ENCODE assay signal across 32 mouse cellular contexts in the genomic region with DNA sequence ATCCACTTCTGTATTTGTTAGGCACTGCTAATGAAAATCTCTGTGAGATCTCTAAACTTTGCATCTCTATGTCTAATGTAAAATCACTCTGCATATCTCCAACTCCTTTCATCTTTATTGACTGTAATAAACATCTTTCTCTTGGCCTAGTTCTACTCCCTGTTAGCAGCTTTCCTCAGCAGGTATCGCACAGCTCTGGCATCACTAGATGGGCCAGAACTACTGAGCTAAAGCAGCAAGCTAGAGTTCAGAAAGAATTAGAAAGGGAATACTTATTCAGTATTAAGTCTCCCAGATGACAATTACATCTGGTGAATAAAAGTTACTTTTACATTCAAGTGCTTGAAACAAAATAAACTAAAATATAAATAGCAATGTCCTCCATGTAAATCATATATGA.
"Had no signal": no experiment of that assay in that cellular context is flagged by ENCODE, and none has a peak within 500 bp of the region (broad histone marks: within the 10 kb centered on the region; RNA-seq: fewer than 3 reads in every experiment).

No protein-coding gene starts in this region.

- H3K9me3 ChIP-seq: limb, embryonic 10.5 days; limb, embryonic 12.5 days; limb, embryonic 13.5 days; limb, embryonic 15.5 days; liver, embryonic 12.5 days; liver, embryonic 13.5 days; liver, embryonic 15.5 days; lung, embryonic 15.5 days; megakaryocyte, embryonic 14.5 days; midbrain, embryonic 10.5 days; midbrain, embryonic 12.5 days; midbrain, embryonic 13.5 days; neural tube, embryonic 12.5 days; neural tube, embryonic 13.5 days had no signal

- H3K4me3 ChIP-seq: limb, embryonic 10.5 days; limb, embryonic 12.5 days; limb, embryonic 13.5 days; limb, embryonic 15.5 days; liver, embryonic 12.5 days; liver, embryonic 13.5 days; liver, embryonic 15.5 days; lung, embryonic 15.5 days; megakaryocyte, embryonic 14.5 days; midbrain, embryonic 10.5 days; midbrain, embryonic 12.5 days; midbrain, embryonic 13.5 days; myocyte; neural tube, embryonic 12.5 days; neural tube, embryonic 13.5 days had no signal

- H3K9ac ChIP-seq: limb, embryonic 12.5 days; limb, embryonic 13.5 days; limb, embryonic 15.5 days; liver, embryonic 12.5 days; liver, embryonic 13.5 days; liver, embryonic 14.5 days; liver, embryonic 15.5 days; liver, postnatal 0 days; lung, embryonic 14.5 days; lung, embryonic 15.5 days; midbrain, embryonic 12.5 days; midbrain, embryonic 13.5 days; neural tube, embryonic 12.5 days; neural tube, embryonic 13.5 days had no signal

- ATAC-seq: liver, embryonic 12.5 days; liver, postnatal 0 days; lung, postnatal 0 days; midbrain, embryonic 13.5 days; midbrain, embryonic 16.5 days had no signal

- H3K4me1 ChIP-seq: limb, embryonic 10.5 days; limb, embryonic 12.5 days; limb, embryonic 13.5 days; limb, embryonic 15.5 days; liver, embryonic 12.5 days; liver, embryonic 13.5 days; liver, embryonic 15.5 days; lung, embryonic 15.5 days; megakaryocyte, embryonic 14.5 days; midbrain, embryonic 10.5 days; midbrain, embryonic 12.5 days; midbrain, embryonic 13.5 days; neural tube, embryonic 12.5 days; neural tube, embryonic 13.5 days had no signal

- H3K4me2 ChIP-seq: limb, embryonic 12.5 days; limb, embryonic 13.5 days; limb, embryonic 15.5 days; liver, embryonic 11.5 days; liver, embryonic 12.5 days; liver, embryonic 13.5 days; liver, embryonic 15.5 days; lung, embryonic 14.5 days; lung, embryonic 15.5 days; midbrain, embryonic 11.5 days; midbrain, embryonic 12.5 days; midbrain, embryonic 13.5 days; neural tube, embryonic 12.5 days; neural tube, embryonic 13.5 days had no signal

- DNase-seq: left cerebral cortex, postnatal 4 days; liver; liver, embryonic 13.5 days; liver, postnatal 0 days; lung, adult 18-20 months; lung, adult 2 months; lung, embryonic 14.5 days; lung, postnatal 10 days; lung, postnatal 14 days; lung, postnatal 36 days; lung, postnatal 4 days; midbrain, embryonic 14.5 days had no signal

- H3K36me3 ChIP-seq: limb, embryonic 10.5 days; limb, embryonic 12.5 days; limb, embryonic 13.5 days; limb, embryonic 15.5 days; liver, embryonic 12.5 days; liver, embryonic 13.5 days; liver, embryonic 15.5 days; lung, embryonic 15.5 days; midbrain, embryonic 10.5 days; midbrain, embryonic 12.5 days; midbrain, embryonic 13.5 days; neural tube, embryonic 12.5 days; neural tube, embryonic 13.5 days had no signal

- H3K27ac ChIP-seq: limb, embryonic 10.5 days; limb, embryonic 12.5 days; limb, embryonic 13.5 days; limb, embryonic 15.5 days; liver, embryonic 12.5 days; liver, embryonic 13.5 days; liver, embryonic 14.5 days; liver, embryonic 15.5 days; lung, embryonic 15.5 days; macrophage; midbrain, embryonic 10.5 days; midbrain, embryonic 12.5 days; midbrain, embryonic 13.5 days; neural tube, embryonic 12.5 days; neural tube, embryonic 13.5 days had no signal

- H3K27me3 ChIP-seq: limb, embryonic 12.5 days; limb, embryonic 13.5 days; limb, embryonic 15.5 days; liver, embryonic 12.5 days; liver, embryonic 13.5 days; liver, embryonic 15.5 days; lung, embryonic 15.5 days; megakaryocyte, embryonic 14.5 days; midbrain, embryonic 12.5 days; midbrain, embryonic 13.5 days; neural tube, embryonic 12.5 days; neural tube, embryonic 13.5 days had no signal
